Mouse (Mus musculus) mature B cell (primary cell): ENCODE data around the gene Mok.
"Not testable (repeated sequence)": the region's sequence is repeated elsewhere in the genome, so short reads cannot be mapped to it uniquely, and the experiment has no call there.

Source experiments
- in situ Hi-C: fragments of 300-500 bp; cut with MboI; formaldehyde crosslinking; loops from 2 replicates; pipeline ENCODE4 v1.14.3; 2019

Gene Mok

GRCm38 (mm10) chr12:110840348-110841198, at the start of gene Mok:
Mok (minus strand) TSS chr12:110840939.
- in situ Hi-C loops, result loop anchor here (5.0 to 10.0 kb wide), 2 partner anchors 248 to 396 kb away; partner anchors contain the start of gene Ppp2r5c

GRCm38 (mm10) chr12:110889036-110890020, 48.6 kb upstream of the Mok start, which contains the start of the genes Cinp and Tecpr2:
Cinp (minus strand) TSS chr12:110889145.
Tecpr2 (plus strand) TSS chr12:110889264.
- in situ Hi-C loops, result no loop called here

GRCm38 (mm10) chr12:110888606-110889005, 47.9 kb upstream of the Mok start:
- in situ Hi-C loops, result no loop called here

- in situ Hi-C loops, result no loop called here
These were observed 47.4 kb upstream of the Mok start for GRCm38 (mm10) chr12:110888106-110888505.

GRCm38 (mm10) chr12:110885251-110885650, 44.5 kb upstream of the Mok start:
- in situ Hi-C loops, result no loop called here

GRCm38 (mm10) chr12:110882291-110882690, 41.6 kb upstream of the Mok start:
- in situ Hi-C loops, result no loop called here

- in situ Hi-C loops, result no loop called here
These were observed 34.6 kb upstream of the Mok start for GRCm38 (mm10) chr12:110875351-110875750.

GRCm38 (mm10) chr12:110871247-110871646, 30.5 kb upstream of the Mok start:
- in situ Hi-C loops, result no loop called here

GRCm38 (mm10) chr12:110870107-110870506, 29.4 kb upstream of the Mok start:
- in situ Hi-C loops, result no loop called here

- in situ Hi-C loops, result no loop called here
These were observed 25.2 kb upstream of the Mok start for GRCm38 (mm10) chr12:110865989-110866388.

GRCm38 (mm10) chr12:110865571-110865970, 24.8 kb upstream of the Mok start:
- in situ Hi-C loops, result no loop called here

GRCm38 (mm10) chr12:110864008-110864407, 23.3 kb upstream of the Mok start:
- in situ Hi-C loops, result no loop called here

GRCm38 (mm10) chr12:110861256-110861655, 20.5 kb upstream of the Mok start:
- in situ Hi-C loops, result no loop called here

GRCm38 (mm10) chr12:110860293-110860692, 19.6 kb upstream of the Mok start:
- in situ Hi-C loops, result no loop called here

GRCm38 (mm10) chr12:110858681-110859080, 17.9 kb upstream of the Mok start:
- in situ Hi-C loops, result not testable (repeated sequence)

GRCm38 (mm10) chr12:110857196-110857595, 16.5 kb upstream of the Mok start:
- in situ Hi-C loops, result no loop called here

GRCm38 (mm10) chr12:110854786-110855737, 14.3 kb upstream of the Mok start:
- in situ Hi-C loops, result no loop called here

GRCm38 (mm10) chr12:110851923-110852322, 11.2 kb upstream of the Mok start:
- in situ Hi-C loops, result no loop called here

- in situ Hi-C loops, result no loop called here
These were observed 10.7 kb upstream of the Mok start for GRCm38 (mm10) chr12:110851414-110851813.

- in situ Hi-C loops, result no loop called here
These were observed 10.2 kb upstream of the Mok start for GRCm38 (mm10) chr12:110850929-110851256.
